7 mouse cellular contexts compared by ENCODE assay signal in the genomic region with DNA sequence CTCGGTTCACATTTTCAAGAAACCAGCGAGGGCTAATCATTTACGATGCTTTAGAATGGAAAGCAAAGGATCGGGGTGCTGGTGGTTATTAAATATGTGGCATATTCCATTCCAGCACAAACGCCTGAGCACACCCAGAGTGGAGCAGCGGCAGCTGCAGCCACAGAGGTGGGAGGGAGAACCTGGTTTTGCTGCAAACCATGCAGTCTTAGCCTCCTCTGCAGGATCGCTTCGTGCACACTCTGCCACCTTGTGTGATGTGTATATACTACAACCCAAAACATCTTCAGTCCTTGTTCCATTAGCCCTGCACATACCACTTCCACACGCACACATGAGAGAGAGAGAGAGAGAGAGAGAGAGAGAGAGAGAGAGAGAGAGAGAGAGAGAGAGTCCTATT.
DNase-seq lines count a peak whose midpoint lies in the region; ATAC-seq and TF ChIP-seq lines count a peak whose summit lies in the region.

No protein-coding gene starts in this region.

- H3K4me1 ChIP-seq in heart, adult 2 months (ENCODE audit: control insufficient read depth, insufficient read depth, low read length): no peaks in the 10 kb centered on the region
- no peaks in the 10 kb centered on the region for H3K4me1 ChIP-seq in stomach, postnatal 0 days (replicated peaks; ENCODE audit: control insufficient read depth, insufficient read depth)

- H3K79me2 ChIP-seq in heart, adult 2 months (replicated peaks; ENCODE audit: control insufficient read depth, insufficient read depth, low read length): no peaks in the 10 kb centered on the region

- TF ChIP-seq POLR2A in heart, adult 2 months (IDR thresholded peaks at IDR 0.05; ENCODE audit: insufficient read depth, low read depth, low read length): no peak

- no peaks in the 10 kb centered on the region for H3K36me3 ChIP-seq in heart, adult 2 months (ENCODE audit: control insufficient read depth, insufficient read depth, low read length)
- H3K36me3 ChIP-seq in stomach, postnatal 0 days (ENCODE audit: control insufficient read depth, insufficient read depth, low read length): no peaks in the 10 kb centered on the region

- peak; percentile 8 for DNase-seq in urinary bladder, adult 18-20 months (ENCODE audit: low spot score in 2 of 2)
- DNase-seq in urinary bladder, adult 2 months (ENCODE audit: low spot score): no peak
- peak; percentile 69 for DNase-seq in embryo, embryonic 10 days (ENCODE audit: low spot score)
- peak; percentile 28 to 29 for DNase-seq in heart, adult 2 months
- peak; percentile 23 to 55 for DNase-seq in layer of hippocampus, adult 18-20 months (ENCODE audit: low spot score in 2 of 2)
- peak; percentile 30 for DNase-seq in stomach, postnatal 0 days (ENCODE audit: low spot score)

- TF ChIP-seq CTCF in heart, adult 2 months (IDR thresholded peaks at IDR 0.05): peak; percentile 50
- TF ChIP-seq CTCF in stomach, postnatal 0 days (IDR thresholded peaks at IDR 0.05; ENCODE audit: low read depth): peak; percentile 72

- H3K4me2 ChIP-seq in stomach, postnatal 0 days (replicated peaks; ENCODE audit: low read depth): peak overlapping the region; percentile 25

- ATAC-seq in megakaryocyte-erythroid progenitor cell, adult 5-6 weeks (replicated peaks; ENCODE audit: low FRiP score, low TSS enrichment, poor library complexity, severe bottlenecking): peak; percentile 52; the same call in 1 of the 2 replicates
- peak; percentile 88; the same call in 1 of the 2 replicates for ATAC-seq in stomach, postnatal 0 days (ENCODE audit: low FRiP score, low TSS enrichment)

- H3K27ac ChIP-seq in heart, adult 2 months: peak overlapping the region; percentile 66
- H3K27ac ChIP-seq in stomach, postnatal 0 days (replicated peaks): no peak overlapping the region; the same call in 1 of the 2 replicates

- H3K9me3 ChIP-seq in stomach, postnatal 0 days (ENCODE audit: control insufficient read depth, low read length): no peaks in the 10 kb centered on the region

- WGBS in heart, adult 2 months: 48% methylated on average over 9 of the region's 9 CpGs
- WGBS in stomach, postnatal 0 days: 23% methylated on average over 9 of the region's 9 CpGs

- no peak overlapping the region for H3K9ac ChIP-seq in heart, adult 2 months (ENCODE audit: low read depth, low read length)
- no peak overlapping the region for H3K9ac ChIP-seq in stomach, postnatal 0 days (ENCODE audit: low read length)

- no peak for TF ChIP-seq EP300 in heart, adult 2 months (IDR thresholded peaks at IDR 0.05; ENCODE audit: insufficient read depth, low read depth, low read length)
- TF ChIP-seq EP300 in stomach, postnatal 0 days (optimal IDR thresholded peaks at IDR 0.05): no peak

- H3K27me3 ChIP-seq in heart, adult 2 months (ENCODE audit: control insufficient read depth, insufficient read depth, low read length): no peaks in the 10 kb centered on the region
- no peaks in the 10 kb centered on the region for H3K27me3 ChIP-seq in stomach, postnatal 0 days (ENCODE audit: control insufficient read depth, insufficient read depth, low read length)

- intact Hi-C loops in heart, adult 2 months (cut with DNase I): no loop called here

- no peak overlapping the region for H3K4me3 ChIP-seq in heart, adult 2 months
- H3K4me3 ChIP-seq in stomach, postnatal 0 days (ENCODE audit: low read depth, low read length): no peak overlapping the region
